Comparison of ENCODE assay signal across 24 mouse cellular contexts in the genomic region with DNA sequence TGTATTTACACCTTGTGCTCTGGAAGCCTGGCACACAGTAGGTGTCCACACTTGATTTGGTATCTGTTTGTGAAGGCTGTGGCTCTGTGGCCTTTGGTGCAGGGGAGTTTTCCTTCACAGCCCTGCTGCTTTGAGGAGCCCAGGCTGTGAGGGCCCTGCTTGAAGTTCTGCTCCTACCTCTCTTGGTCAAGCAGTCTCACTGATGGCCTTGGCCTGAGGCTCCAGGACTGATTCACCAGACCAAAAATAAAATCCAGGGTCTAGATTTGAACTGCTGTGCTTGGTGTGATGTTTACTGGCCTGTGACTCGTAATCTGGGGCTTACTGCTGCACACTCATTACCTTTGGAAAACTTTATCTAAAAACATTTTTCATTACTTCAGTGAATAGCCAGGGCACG. TPM values are rescaled to one million over a fixed set of nuclear protein-coding genes. Genes with fewer than 3 reads are reported as not detected.
DNase-seq lines count a peak whose midpoint lies in the region; ATAC-seq and TF ChIP-seq lines count a peak whose summit lies in the region.
"Had no signal": no experiment of that assay in that cellular context is flagged by ENCODE, and none has a peak within 500 bp of the region (broad histone marks: within the 10 kb centered on the region; RNA-seq: fewer than 3 reads in every experiment).

No protein-coding gene starts in this region.

- H3K9me3 ChIP-seq in kidney, embryonic 15.5 days (replicated peaks): no peaks in the 10 kb centered on the region
- no peaks in the 10 kb centered on the region for H3K9me3 ChIP-seq in kidney, embryonic 16.5 days (ENCODE audit: low read length)
- H3K9me3 ChIP-seq: embryonic facial prominence, embryonic 13.5 days; embryonic facial prominence, embryonic 15.5 days; forebrain, embryonic 10.5 days; forebrain, embryonic 12.5 days had no signal

- H3K27ac ChIP-seq in gastrocnemius, adult 2 months: peak overlapping the region; percentile 53; the same call in 1 of the 2 replicates
- H3K27ac ChIP-seq in kidney, embryonic 15.5 days: 0 out of 2 replicates have a peak overlapping the region, but pooled peaks have one; percentile 27
- no peak overlapping the region for H3K27ac ChIP-seq in kidney, embryonic 16.5 days (ENCODE audit: low read length)
- H3K27ac ChIP-seq: embryonic facial prominence, embryonic 13.5 days; embryonic facial prominence, embryonic 15.5 days; forebrain, embryonic 10.5 days; forebrain, embryonic 12.5 days had no signal

- no peaks in the 10 kb centered on the region for H3K27me3 ChIP-seq in kidney, embryonic 15.5 days
- no peaks in the 10 kb centered on the region for H3K27me3 ChIP-seq in kidney, embryonic 16.5 days (ENCODE audit: insufficient read depth, low read length)
- H3K27me3 ChIP-seq: embryonic facial prominence, embryonic 13.5 days; embryonic facial prominence, embryonic 15.5 days; forebrain, embryonic 12.5 days; Patski had no signal

- peaks cover 49% of the 10 kb centered on the region for H3K4me1 ChIP-seq in kidney, embryonic 15.5 days
- H3K4me1 ChIP-seq in kidney, embryonic 16.5 days (ENCODE audit: insufficient read depth, low read length): peaks cover 40% of the 10 kb centered on the region

- no peak overlapping the region for H3K9ac ChIP-seq in kidney, embryonic 15.5 days
- no peak overlapping the region for H3K9ac ChIP-seq in kidney, embryonic 16.5 days (replicated peaks; ENCODE audit: low read length)
- H3K9ac ChIP-seq: embryonic facial prominence, embryonic 13.5 days; embryonic facial prominence, embryonic 15.5 days; forebrain, embryonic 12.5 days had no signal

- no peak overlapping the region for H3K4me2 ChIP-seq in kidney, embryonic 15.5 days
- no peak overlapping the region for H3K4me2 ChIP-seq in kidney, embryonic 16.5 days (replicated peaks; ENCODE audit: low read depth, low read length)
- H3K4me2 ChIP-seq: embryonic facial prominence, embryonic 13.5 days; embryonic facial prominence, embryonic 15.5 days; forebrain, embryonic 12.5 days had no signal

- DNase-seq in adrenal gland, adult 2 months: peak; percentile 76
- DNase-seq in adrenal gland, postnatal 10 days: no peak
- no peak for DNase-seq in gastrocnemius, adult 2 months
- no peak for DNase-seq in gastrocnemius, postnatal 4 days (ENCODE audit: low spot score in 2 of 2)
- peak; percentile 20 for DNase-seq in NIH3T3 (ENCODE audit: low read depth)
- no peak for DNase-seq in embryo, embryonic 10.5 days (ENCODE audit: low spot score)
- DNase-seq: adrenal gland, adult 8-10 months; cerebellum, adult 11-12 months; cerebellum, adult 2 months; cerebellum, adult 9-10 months; cerebellum, postnatal 10 days; cerebellum, postnatal 25 days; embryo, embryonic 11 days had no signal

- 75% methylated on average over 2 of the region's 2 CpGs for WGBS in kidney, embryonic 15.5 days
- 70% methylated on average over 2 of the region's 2 CpGs for WGBS in kidney, embryonic 16.5 days

- peaks cover 21% of the 10 kb centered on the region for H3K36me3 ChIP-seq in kidney, embryonic 15.5 days
- H3K36me3 ChIP-seq in kidney, embryonic 16.5 days (ENCODE audit: insufficient read depth, low read length): 0 out of 2 replicates have a peak, but pooled peaks cover 2% of the 10 kb centered on the region

- H3K4me3 ChIP-seq in gastrocnemius, adult 2 months: no peak overlapping the region
- no peak overlapping the region for H3K4me3 ChIP-seq in kidney, embryonic 15.5 days (replicated peaks)
- H3K4me3 ChIP-seq in kidney, embryonic 16.5 days (ENCODE audit: low read length): no peak overlapping the region
- H3K4me3 ChIP-seq: embryonic facial prominence, embryonic 13.5 days; embryonic facial prominence, embryonic 15.5 days; erythroblast, embryonic 14.5 days; forebrain, embryonic 10.5 days; forebrain, embryonic 12.5 days had no signal

- TF ChIP-seq CTCF in gastrocnemius, adult 2 months (IDR thresholded peaks at IDR 0.05): no peak

- intact Hi-C loops in gastrocnemius, adult 2 months (cut with DNase I): no loop called here

- ATAC-seq in kidney, embryonic 15.5 days (replicated peaks; ENCODE audit: low FRiP score): no peak
- no peak for ATAC-seq in kidney, embryonic 16.5 days (ENCODE audit: low FRiP score, low TSS enrichment)
- ATAC-seq: activated CD4-positive, CD25-positive, alpha-beta regulatory T cell, adult 4 months; forebrain, embryonic 14.5 days; forebrain, embryonic 16.5 days; Patski had no signal

RNA-seq across cellular contexts. Expression of a gene that starts 45.7 kb away (rescaled TPM):
- total RNA-seq in adrenal gland, adult 2 months (2021): 10 to 100 TPM; 52.1 to 83.8 TPM
- polyA plus RNA-seq in adrenal gland, adult 2 months (2012; rRNA removed): 130 and 174 TPM in 2 replicates
- 10 to 100 TPM; 56.1 to 75.4 TPM for total RNA-seq in adrenal gland, postnatal 10 days (2021)
- 10 to 100 TPM; 35.1 to 35.6 TPM for total RNA-seq in gastrocnemius, adult 2 months (2021)
- 10 to 100 TPM; 52.9 to 53.0 TPM for total RNA-seq in gastrocnemius, postnatal 4 days (2021)
- 11.2 and 12.9 TPM in 2 replicates for polyA plus RNA-seq in kidney, embryonic 15.5 days (2015; fragmentation: Nextera tagmentation; extraction: Ambion mirVana)
- polyA plus RNA-seq in kidney, embryonic 16.5 days (2015; fragmentation: Nextera tagmentation; extraction: Ambion mirVana): 10.9 and 11.0 TPM in 2 replicates

Comparison
In these comparisons a context has a peak if more than half of its experiments do, and no peak if none do; other contexts are left out.
1. DNase-seq: peak in adrenal gland, adult 2 months (single experiment) and NIH3T3 (single experiment); none in adrenal gland, postnatal 10 days (single experiment), gastrocnemius, adult 2 months (single experiment), gastrocnemius, postnatal 4 days (0 of 2) and embryo, embryonic 10.5 days (single experiment).